Mouse (Mus musculus) heart, embryonic 16.5 days (tissue): ENCODE data around the gene Tent5c. TPM values are rescaled to one million over a fixed set of nuclear protein-coding genes. Genes with fewer than 3 reads are reported as not detected.

Experiments used
- ATAC-seq: fragments of 200-750 bp; cut with Nextera tagmentation; replicated peaks from 2 replicates; pipeline ENCODE4 v1.8.0; 2017; ENCODE audit warnings: moderate number of reproducible peaks; ENCODE audit not compliant: insufficient read depth, low FRiP score; ENCODE audit errors: extremely low read depth
- H3K27ac ChIP-seq: fragments of 300-500 bp; sonication (generic); 2 replicates; pipeline ENCODE4 v1.5.1; 2014; ENCODE audit warnings: mild to moderate bottlenecking, low read length, control low read depth, moderate library complexity
- H3K27me3 ChIP-seq: fragments of 300-500 bp; sonication (generic); 2 replicates; pipeline ENCODE4 v1.6.1; 2014; ENCODE audit warnings: low read length, mixed read lengths; ENCODE audit not compliant: control insufficient read depth, insufficient read depth
- H3K36me3 ChIP-seq: fragments of 300-500 bp; sonication (generic); 2 replicates; pipeline ENCODE4 v1.6.1; 2014; ENCODE audit not compliant: control insufficient read depth, insufficient read depth
- H3K4me1 ChIP-seq: fragments of 300-500 bp; sonication (generic); 2 replicates; pipeline ENCODE4 v1.6.1; 2014; ENCODE audit warnings: low read length, mixed read lengths; ENCODE audit not compliant: control insufficient read depth, insufficient read depth
- H3K4me2 ChIP-seq: fragments of 300-500 bp; sonication (generic); 2 replicates; pipeline ENCODE4 v1.6.1; 2014; ENCODE audit warnings: low read depth, mild to moderate bottlenecking, control low read depth, low read length
- H3K4me3 ChIP-seq: fragments of 300-500 bp; sonication (generic); 2 replicates; pipeline ENCODE4 v1.5.1; 2014; ENCODE audit warnings: mild to moderate bottlenecking, control low read depth, low read length
- H3K9ac ChIP-seq: fragments of 300-500 bp; sonication (generic); 2 replicates; pipeline ENCODE4 v1.6.1; 2014; ENCODE audit warnings: low read length, control low read depth
- H3K9me3 ChIP-seq: fragments of 300-500 bp; sonication (generic); replicated peaks from 2 replicates; pipeline ENCODE4 v1.6.1; 2016; ENCODE audit warnings: low read length; ENCODE audit not compliant: control insufficient read depth
- WGBS: fragments of 180-500 bp; shearing (Covaris S2); extraction: QIAGEN DNeasy Blood & Tissue Kit; methylation state at CpG from one replicate; pipeline ENCODE4 v1.1.7; 2014; 5-methylcytosine and 5-hydroxymethylcytosine counted together
- polyA plus RNA-seq: library from polyadenylated mRNA; unstranded; fragments of >200 nt; fragmentation: Nextera tagmentation; extraction: Ambion mirVana; gene quantifications from 2 replicates; pipeline ENCODE4 v1.2.1, GENCODE M21; 2015

Gene Tent5c
- polyA plus RNA-seq, 1 experiment from 2014 or later = 22.6 TPM

GRCm38 (mm10) chr3:100438461-100439002 is 50.6 kb downstream of the Tent5c start:
- Histone ChIP-seq H3K4me2 (no peak overlapping the region), H3K9ac (no peak overlapping the region), H3K4me3 (no peak overlapping the region), H3K27ac (no peak overlapping the region), H3K36me3 (no peaks in the 10 kb centered on the region), H3K9me3 (no peaks in the 10 kb centered on the region), H3K27me3 (no peaks in the 10 kb centered on the region), H3K4me1 (peaks cover 5% of the 10 kb centered on the region; the same call in 1 of the 2 replicates)
- no peak for ATAC-seq
- WGBS = 45% methylated on average over 4 of the region's 4 CpGs

GRCm38 (mm10) chr3:100436756-100437155 is 52.4 kb downstream of the Tent5c start:
- no peak for ATAC-seq
- Histone ChIP-seq H3K27me3 (no peaks in the 10 kb centered on the region), H3K4me2 (no peak overlapping the region), H3K4me1 (peaks cover 5% of the 10 kb centered on the region; the same call in 1 of the 2 replicates), H3K9ac (no peak overlapping the region), H3K4me3 (no peak overlapping the region), H3K9me3 (no peaks in the 10 kb centered on the region), H3K36me3 (no peaks in the 10 kb centered on the region), H3K27ac (no peak overlapping the region)
- 69% methylated on average over 7 of the region's 7 CpGs for WGBS

- H3K9ac ChIP-seq = no peak overlapping the region
- H3K36me3 ChIP-seq = no peaks in the 10 kb centered on the region
- H3K4me1 ChIP-seq = no peaks in the 10 kb centered on the region
- H3K27ac ChIP-seq = no peak overlapping the region
- no peak overlapping the region for H3K4me2 ChIP-seq
- 78% methylated on average over 4 of the region's 4 CpGs for WGBS
- H3K9me3 ChIP-seq = no peaks in the 10 kb centered on the region
- ATAC-seq = no peak
- no peak overlapping the region for H3K4me3 ChIP-seq
- H3K27me3 ChIP-seq = no peaks in the 10 kb centered on the region
Measured at GRCm38 (mm10) chr3:100431705-100432104, 57.4 kb downstream of the Tent5c start.

GRCm38 (mm10) chr3:100430731-100431130 is 58.4 kb downstream of the Tent5c start:
- 69% methylated on average over 1 of the region's 1 CpGs for WGBS
- Histone ChIP-seq H3K27ac (no peak overlapping the region), H3K4me2 (no peak overlapping the region), H3K4me3 (no peak overlapping the region), H3K9me3 (no peaks in the 10 kb centered on the region), H3K9ac (no peak overlapping the region), H3K4me1 (no peaks in the 10 kb centered on the region), H3K27me3 (no peaks in the 10 kb centered on the region), H3K36me3 (no peaks in the 10 kb centered on the region)
- ATAC-seq = no peak

- Histone ChIP-seq H3K4me1 (no peaks in the 10 kb centered on the region), H3K9ac (no peak overlapping the region), H3K9me3 (no peaks in the 10 kb centered on the region), H3K4me3 (no peak overlapping the region), H3K27me3 (no peaks in the 10 kb centered on the region), H3K4me2 (no peak overlapping the region), H3K27ac (no peak overlapping the region), H3K36me3 (no peaks in the 10 kb centered on the region)
- no peak for ATAC-seq
- WGBS = 79% methylated on average over 5 of the region's 5 CpGs
Measured at GRCm38 (mm10) chr3:100430101-100430500, 59.0 kb downstream of the Tent5c start.

- no peak overlapping the region for H3K27ac ChIP-seq
- no peaks in the 10 kb centered on the region for H3K27me3 ChIP-seq
- H3K9ac ChIP-seq = no peak overlapping the region
- 50% methylated on average over 4 of the region's 4 CpGs for WGBS
- H3K4me2 ChIP-seq = no peak overlapping the region
- no peak overlapping the region for H3K4me3 ChIP-seq
- no peaks in the 10 kb centered on the region for H3K9me3 ChIP-seq
- no peak for ATAC-seq
- H3K36me3 ChIP-seq = no peaks in the 10 kb centered on the region
- no peaks in the 10 kb centered on the region for H3K4me1 ChIP-seq
Measured at GRCm38 (mm10) chr3:100429667-100430066, 59.5 kb downstream of the Tent5c start.

GRCm38 (mm10) chr3:100427548-100427947 is 61.6 kb downstream of the Tent5c start:
- Histone ChIP-seq H3K9me3 (no peaks in the 10 kb centered on the region), H3K27ac (no peak overlapping the region), H3K4me2 (no peak overlapping the region), H3K27me3 (no peaks in the 10 kb centered on the region), H3K4me1 (no peaks in the 10 kb centered on the region), H3K36me3 (no peaks in the 10 kb centered on the region), H3K9ac (no peak overlapping the region), H3K4me3 (no peak overlapping the region)
- no peak for ATAC-seq
- whole genome bisulfite sequencing = 47% methylated on average over 6 of the region's 6 CpGs

GRCm38 (mm10) chr3:100422392-100423167 is 66.5 kb downstream of the Tent5c start:
- no peak overlapping the region for H3K27ac ChIP-seq
- ATAC-seq = no peak
- no peaks in the 10 kb centered on the region for H3K36me3 ChIP-seq
- H3K4me3 ChIP-seq = no peak overlapping the region
- no peaks in the 10 kb centered on the region for H3K9me3 ChIP-seq
- no peak overlapping the region for H3K9ac ChIP-seq
- no peaks in the 10 kb centered on the region for H3K27me3 ChIP-seq
- peaks cover 11% of the 10 kb centered on the region for H3K4me1 ChIP-seq
- WGBS = 75% methylated on average over 10 of the region's 10 CpGs
- no peak overlapping the region for H3K4me2 ChIP-seq

GRCm38 (mm10) chr3:100421354-100421753 is 67.8 kb downstream of the Tent5c start:
- Histone ChIP-seq H3K27me3 (no peaks in the 10 kb centered on the region), H3K4me1 (peaks cover 11% of the 10 kb centered on the region), H3K36me3 (no peaks in the 10 kb centered on the region), H3K9me3 (no peaks in the 10 kb centered on the region), H3K27ac (no peak overlapping the region), H3K9ac (no peak overlapping the region), H3K4me3 (no peak overlapping the region), H3K4me2 (no peak overlapping the region)
- ATAC-seq = no peak
- WGBS = 79% methylated on average over 6 of the region's 6 CpGs
